Mouse (Mus musculus) lung, embryonic 14.5 days (tissue): Measurements from ENCODE around the gene Mas1. TPM values are rescaled to one million over a fixed set of nuclear protein-coding genes. Genes with fewer than 3 reads are reported as not detected.

Experiments used
- ATAC-seq: fragments of 200-750 bp; cut with Nextera tagmentation; 2 replicates; pipeline ENCODE4 v1.8.0; 2017; ENCODE audit warnings: mild to moderate bottlenecking, moderate TSS enrichment, moderate library complexity; ENCODE audit not compliant: insufficient read depth
- DNase-seq: peaks from one replicate; pipeline ENCODE4 v3.0.0-alpha.2; 2015
- H3K27ac ChIP-seq: fragments of 300-500 bp; sonication (generic); 2 replicates; pipeline ENCODE4 v1.5.1; 2014; ENCODE audit warnings: low read depth, mild to moderate bottlenecking, moderate library complexity
- H3K27me3 ChIP-seq: fragments of 300-500 bp; sonication (generic); 2 replicates; pipeline ENCODE4 v1.6.1; 2014; ENCODE audit warnings: low read length, control low read depth; ENCODE audit not compliant: insufficient read depth
- H3K36me3 ChIP-seq: fragments of 300-500 bp; sonication (generic); 2 replicates; pipeline ENCODE4 v1.6.1; 2014; ENCODE audit warnings: control low read depth; ENCODE audit not compliant: insufficient read depth
- H3K4me1 ChIP-seq: fragments of 300-500 bp; sonication (generic); 2 replicates; pipeline ENCODE4 v1.6.1; 2014; ENCODE audit warnings: antibody characterized with exemption, control low read depth; ENCODE audit not compliant: insufficient read depth
- H3K4me2 ChIP-seq: fragments of 300-500 bp; sonication (generic); 2 replicates; pipeline ENCODE4 v1.6.1; 2014; ENCODE audit warnings: mild to moderate bottlenecking
- H3K4me3 ChIP-seq: fragments of 300-500 bp; sonication (generic); 2 replicates; pipeline ENCODE4 v1.5.1; 2014; ENCODE audit warnings: low read depth, low read length
- H3K9ac ChIP-seq: fragments of 300-500 bp; sonication (generic); 2 replicates; pipeline ENCODE4 v1.6.1; 2014
- H3K9me3 ChIP-seq: fragments of 300-500 bp; sonication (generic); 2 replicates; pipeline ENCODE4 v1.6.1; 2016; ENCODE audit warnings: low read depth, low read length, control low read depth
- CTCF ChIP-seq: IDR thresholded peaks from 2 replicates; pipeline ENCODE4 v1.5.1; 2016; ENCODE audit warnings: antibody characterized with exemption, low read depth
- WGBS: fragments of 180-500 bp; shearing (Covaris S2); extraction: QIAGEN DNeasy Blood & Tissue Kit; methylation state at CpG from one replicate; pipeline ENCODE4 v1.1.7; 2014; 5-methylcytosine and 5-hydroxymethylcytosine counted together
- polyA plus RNA-seq: library from polyadenylated mRNA; unstranded; fragments of >200 nt; fragmentation: Nextera tagmentation; extraction: Ambion mirVana; gene quantifications from 2 replicates; pipeline ENCODE4 v1.2.1, GENCODE M21; 2014

Mas1 gene
- polyA plus RNA-seq, 1 experiment from 2014 or later, result 0.67 TPM

DNA sequence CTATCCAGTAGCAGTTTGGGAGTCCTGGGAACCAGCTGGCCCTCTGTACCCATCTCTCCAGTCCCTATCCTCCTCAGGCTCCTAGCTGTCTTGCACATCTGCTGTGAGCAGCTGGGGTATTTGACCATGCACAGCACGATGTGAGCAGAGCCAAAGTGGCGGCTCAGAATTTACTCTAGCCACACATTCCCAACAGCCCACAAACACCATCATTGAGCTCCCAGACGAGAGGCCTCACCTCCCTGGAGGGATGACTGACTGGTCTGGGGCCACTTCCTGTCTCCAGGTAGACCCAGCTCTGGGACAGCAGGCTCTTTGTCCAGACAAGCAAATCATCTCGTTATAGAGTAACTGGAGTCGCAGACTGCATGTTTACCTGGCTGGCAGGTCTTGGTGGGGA is 22.1 kb downstream of the Mas1 start:
- Histone ChIP-seq H3K27me3 (no peaks in the 10 kb centered on the region), H3K9ac (no peak overlapping the region), H3K4me2 (no peak overlapping the region), H3K9me3 (no peaks in the 10 kb centered on the region), H3K36me3 (no peaks in the 10 kb centered on the region), H3K4me1 (peaks cover 4% of the 10 kb centered on the region; the same call in 1 of the 2 replicates), H3K27ac (peak overlapping the region; percentile 20; the same call in 1 of the 2 replicates), H3K4me3 (no peak overlapping the region)
- WGBS, result 20% methylated on average over 5 of the region's 5 CpGs
- ATAC-seq (peak; percentile 58; the same call in 1 of the 2 replicates), DNase-seq (peak; percentile 54)
- TF ChIP-seq CTCF, result no peak

DNA sequence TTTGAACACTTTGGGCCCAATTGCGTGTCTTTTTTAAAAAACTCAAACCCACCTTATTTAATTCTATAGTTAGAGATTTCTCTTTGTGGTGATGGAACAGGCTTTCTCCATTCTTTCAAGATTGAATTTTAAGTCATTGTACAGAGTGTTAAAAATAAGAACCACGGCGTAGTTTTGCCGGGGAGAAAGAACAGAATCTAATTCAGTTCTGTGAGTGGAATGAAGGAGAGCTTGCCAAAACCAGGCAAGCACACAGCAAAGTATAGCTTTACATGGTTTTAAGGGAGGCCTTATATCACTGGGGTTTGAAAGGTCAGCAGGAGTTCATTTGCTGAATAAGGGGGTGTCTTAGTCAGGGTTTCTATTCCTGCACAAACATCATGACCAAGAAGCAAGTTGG is 23.4 kb downstream of the Mas1 start:
- Histone ChIP-seq H3K9ac (no peak overlapping the region), H3K4me3 (no peak overlapping the region), H3K36me3 (no peaks in the 10 kb centered on the region), H3K9me3 (no peaks in the 10 kb centered on the region), H3K27ac (no peak overlapping the region), H3K27me3 (no peaks in the 10 kb centered on the region), H3K4me2 (no peak overlapping the region), H3K4me1 (peaks cover 4% of the 10 kb centered on the region; the same call in 1 of the 2 replicates)
- no peak for ATAC-seq
- 77% methylated on average over 4 of the region's 4 CpGs for WGBS
- TF ChIP-seq CTCF, result no peak
- DNase-seq, result no peak

DNA sequence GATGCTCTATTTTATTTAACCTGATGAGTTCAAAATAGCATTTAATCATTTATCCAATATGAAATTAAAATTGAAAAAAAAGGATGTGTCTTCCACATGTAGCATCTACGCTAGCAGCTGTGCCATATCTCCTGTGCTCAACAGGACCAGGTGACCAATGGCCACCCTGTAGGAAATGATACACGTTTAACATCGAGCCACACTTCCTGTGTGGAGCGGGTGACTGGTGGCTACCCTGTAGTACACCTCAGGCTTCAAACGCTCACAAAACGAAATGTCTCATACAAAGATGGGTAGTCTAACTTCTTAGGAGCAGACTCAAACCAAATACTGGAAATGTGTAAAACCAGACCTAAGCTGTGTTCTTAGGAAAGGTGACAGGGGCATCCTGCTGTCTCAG is 24.1 kb downstream of the Mas1 start:
- Histone ChIP-seq H3K27me3 (no peaks in the 10 kb centered on the region), H3K4me1 (peaks cover 4% of the 10 kb centered on the region; the same call in 1 of the 2 replicates), H3K4me2 (no peak overlapping the region), H3K4me3 (no peak overlapping the region), H3K9me3 (no peaks in the 10 kb centered on the region), H3K36me3 (no peaks in the 10 kb centered on the region), H3K27ac (no peak overlapping the region), H3K9ac (no peak overlapping the region)
- no peak for ATAC-seq
- 70% methylated on average over 6 of the region's 6 CpGs for WGBS
- TF ChIP-seq CTCF, result no peak
- DNase-seq, result no peak

DNA sequence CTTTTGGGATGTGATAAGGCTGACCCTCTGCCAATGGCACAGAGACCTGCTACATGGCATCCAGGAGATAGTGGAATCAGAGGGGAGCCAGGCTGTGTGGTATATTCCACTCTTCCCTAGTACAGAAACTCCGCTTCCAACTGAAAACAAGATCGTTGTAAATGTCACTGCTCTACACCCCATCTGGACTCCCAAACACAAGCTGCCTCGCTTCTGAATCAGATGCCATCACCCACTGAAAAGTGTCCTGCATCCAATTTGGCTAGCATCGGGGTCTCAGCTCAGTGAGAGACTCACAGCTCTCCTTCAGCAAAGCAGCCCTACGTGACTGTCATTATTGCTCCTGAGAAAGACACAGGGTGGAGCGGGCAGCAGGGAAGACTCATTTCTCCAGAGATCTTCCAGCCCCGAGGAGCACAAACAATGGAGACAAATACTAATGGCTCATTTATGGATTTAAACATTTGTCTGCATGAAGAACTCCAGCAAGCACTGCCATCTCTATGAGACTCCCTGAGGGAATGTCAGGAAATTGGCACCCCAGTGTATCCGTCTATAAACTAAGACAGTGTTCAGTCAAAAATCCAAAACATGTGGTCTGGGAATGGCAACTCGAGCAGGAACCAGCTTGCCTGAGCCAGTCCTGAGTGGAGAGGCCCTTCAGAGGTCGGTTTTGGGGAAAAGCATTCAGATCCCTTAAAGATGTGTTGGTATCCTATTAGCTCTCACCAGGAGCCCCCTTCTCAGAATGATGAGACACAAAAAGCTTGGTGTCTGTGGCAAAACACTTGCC is 28.3 kb downstream of the Mas1 start:
- H3K4me1 ChIP-seq, result peaks cover 4% of the 10 kb centered on the region; the same call in 1 of the 2 replicates
- TF ChIP-seq CTCF, result no peak
- no peak overlapping the region for H3K27ac ChIP-seq
- DNase-seq (no peak), ATAC-seq (no peak)
- H3K4me3 ChIP-seq, result no peak overlapping the region
- 67% methylated on average over 10 of the region's 10 CpGs for WGBS
- H3K9me3 ChIP-seq, result no peaks in the 10 kb centered on the region
- no peaks in the 10 kb centered on the region for H3K27me3 ChIP-seq
- no peak overlapping the region for H3K9ac ChIP-seq
- no peaks in the 10 kb centered on the region for H3K36me3 ChIP-seq
- H3K4me2 ChIP-seq, result no peak overlapping the region

DNA sequence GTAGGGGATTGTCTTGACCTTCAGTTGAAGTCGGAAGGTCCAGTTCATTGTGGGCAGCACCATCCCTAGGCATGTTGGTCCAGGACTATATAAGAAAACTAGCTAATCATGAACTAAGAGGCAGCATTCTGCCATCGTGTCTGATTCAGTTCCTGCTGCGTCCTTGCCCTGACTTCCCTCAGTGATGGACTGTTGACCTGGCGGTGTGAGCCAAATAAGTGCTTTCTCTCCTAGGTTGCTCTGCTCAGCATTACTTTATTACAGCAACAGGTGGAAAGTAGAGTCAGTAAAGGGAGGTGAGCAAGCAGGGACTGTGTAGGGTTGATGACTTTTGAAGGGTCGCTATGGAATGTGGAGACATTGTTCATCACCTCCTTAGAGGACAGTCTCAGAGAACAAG is 32.2 kb downstream of the Mas1 start:
- Histone ChIP-seq H3K4me3 (no peak overlapping the region), H3K9me3 (no peaks in the 10 kb centered on the region), H3K27me3 (no peaks in the 10 kb centered on the region), H3K27ac (no peak overlapping the region), H3K9ac (no peak overlapping the region), H3K4me2 (no peak overlapping the region), H3K4me1 (no peaks in the 10 kb centered on the region), H3K36me3 (no peaks in the 10 kb centered on the region)
- no peak for ATAC-seq
- no peak for TF ChIP-seq CTCF
- 90% methylated on average over 5 of the region's 5 CpGs for WGBS
- no peak for DNase-seq

DNA sequence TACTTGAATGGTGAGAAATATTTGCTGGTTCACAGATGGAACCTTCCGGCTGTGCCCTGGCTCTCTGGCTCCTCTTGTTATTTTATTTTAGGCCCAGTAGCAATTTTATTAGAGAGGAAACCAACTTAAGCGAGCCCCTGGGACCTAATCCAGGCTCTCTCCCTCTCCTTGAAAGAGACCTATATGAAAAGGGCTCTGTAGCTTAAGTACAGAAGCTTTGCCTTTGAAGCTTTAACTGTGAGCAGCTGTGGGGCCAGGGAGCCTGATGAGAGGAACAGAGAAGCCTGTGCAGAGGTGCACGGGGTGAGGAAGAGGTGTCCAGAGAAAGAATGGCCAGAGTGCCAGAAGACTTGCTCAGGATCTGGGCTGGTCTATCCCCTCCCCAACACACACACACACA is 33.1 kb downstream of the Mas1 start:
- Histone ChIP-seq H3K4me2 (no peak overlapping the region), H3K27ac (no peak overlapping the region), H3K9me3 (no peaks in the 10 kb centered on the region), H3K27me3 (no peaks in the 10 kb centered on the region), H3K4me1 (no peaks in the 10 kb centered on the region), H3K9ac (no peak overlapping the region), H3K36me3 (no peaks in the 10 kb centered on the region), H3K4me3 (no peak overlapping the region)
- no peak for TF ChIP-seq CTCF
- DNase-seq, result no peak
- 51% methylated on average over 3 of the region's 3 CpGs for WGBS
- ATAC-seq, result no peak

DNA sequence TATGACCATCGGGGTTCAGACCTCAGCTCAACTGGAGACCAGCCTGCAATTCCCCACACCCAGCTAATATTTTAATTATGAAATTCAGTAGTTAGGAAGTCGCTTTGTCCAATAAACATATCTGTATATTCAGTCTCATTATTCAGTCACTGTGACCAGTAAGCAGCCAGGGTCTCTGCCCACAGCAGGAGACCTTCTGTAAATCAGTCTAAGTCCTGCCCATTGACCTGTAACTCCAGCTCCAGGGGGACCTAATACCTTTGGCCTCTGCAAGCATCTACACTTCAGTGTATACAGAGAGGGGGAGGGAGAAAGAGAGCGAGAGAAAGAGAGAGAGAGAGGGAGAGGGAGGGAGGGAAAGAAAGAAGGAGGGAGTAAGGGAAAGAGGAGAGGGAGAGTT is 33.6 kb downstream of the Mas1 start:
- no peak for ATAC-seq
- no peaks in the 10 kb centered on the region for H3K4me1 ChIP-seq

More for the DNA sequence above, 33.6 kb downstream of the Mas1 start:
- Histone ChIP-seq H3K36me3 (no peaks in the 10 kb centered on the region), H3K27me3 (no peaks in the 10 kb centered on the region), H3K4me3 (no peak overlapping the region), H3K27ac (no peak overlapping the region), H3K9me3 (no peaks in the 10 kb centered on the region), H3K4me2 (no peak overlapping the region), H3K9ac (no peak overlapping the region)
- TF ChIP-seq CTCF, result no peak
- no peak for DNase-seq
- WGBS, result 86% methylated on average over 3 of the region's 3 CpGs
